Mouse (Mus musculus): ENCODE data around the gene Chst5.

DNA sequence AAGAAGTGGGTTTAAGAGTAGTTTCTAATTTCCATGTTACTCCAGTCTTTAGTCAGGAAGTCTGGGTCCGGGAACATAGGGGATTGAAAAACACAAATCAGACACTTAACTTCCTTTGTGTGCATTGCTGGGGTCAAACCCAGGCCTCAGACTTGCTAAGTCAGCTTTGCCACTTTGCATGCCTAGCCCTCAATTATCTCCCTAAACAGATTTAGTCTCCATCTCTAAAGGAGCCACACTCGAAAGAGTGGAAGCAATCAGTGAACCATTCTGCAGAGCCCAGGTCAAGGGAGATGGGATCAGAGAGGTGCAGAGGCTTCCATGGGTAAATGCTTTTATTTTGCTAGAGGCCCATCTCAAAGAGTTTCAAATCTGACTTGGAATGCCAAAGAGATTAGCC is 41.6 kb downstream of the Chst5 start:
- TF ChIP-seq CTCF (IDR thresholded peaks at IDR 0.05) (no peak), EP300 (IDR thresholded peaks at IDR 0.05) (no peak)

All from lung, postnatal 0 days (tissue).